Mouse (Mus musculus): ENCODE results near the gene Rnf26. TPM values are rescaled to one million over a fixed set of nuclear protein-coding genes. Genes with fewer than 3 reads are reported as not detected.

Gene Rnf26
- total RNA-seq, 1 experiment, result 19.9 TPM

DNA sequence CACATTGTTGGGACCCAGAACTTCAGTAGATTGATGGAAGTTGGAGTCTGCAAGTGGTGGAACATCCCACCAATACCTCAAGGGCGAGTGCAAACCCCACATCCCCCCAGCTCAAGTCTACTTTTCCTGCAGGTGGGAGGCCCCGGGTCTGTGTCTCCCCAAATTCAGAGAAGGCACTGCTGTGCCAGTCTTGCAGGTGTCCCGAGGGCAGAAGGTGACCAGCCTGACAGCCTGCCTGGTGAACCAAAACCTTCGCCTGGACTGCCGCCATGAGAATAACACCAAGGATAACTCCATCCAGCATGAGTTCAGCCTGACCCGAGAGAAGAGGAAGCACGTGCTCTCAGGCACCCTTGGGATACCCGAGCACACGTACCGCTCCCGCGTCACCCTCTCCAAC lies 66.9 kb downstream of the Rnf26 start:
- H3K36me3 ChIP-seq (ENCODE audit: control insufficient read depth, insufficient read depth, low read length, poor library complexity, severe bottlenecking), result peaks cover 2% of the 10 kb centered on the region
- in situ Hi-C loops (cut with MboI; ENCODE audit: low sequenced_read_pairs in 2 of 2, unreplicated experiment in 2 of 2), result no loop called here
- DNase-seq (ENCODE audit: low read depth, low spot score), result no peak
- no peak overlapping the region for H3K27ac ChIP-seq (ENCODE audit: insufficient read depth, low read depth, low read length, poor library complexity, severe bottlenecking)
- peaks cover 0 to 15% of the 10 kb centered on the region in 2 experiments; a peak in 2 of 4 replicates for H3K4me1 ChIP-seq (ENCODE audit: control insufficient read depth in 2 of 2, insufficient read depth in 2 of 2, low read length in 2 of 2, poor library complexity in 1 of 2)
- no peaks in the 10 kb centered on the region for H3K9me3 ChIP-seq (ENCODE audit: control insufficient read depth, insufficient read depth, low read depth, low read length)
- H3K4me3 ChIP-seq (ENCODE audit: insufficient read depth in 1 of 2, low read depth in 1 of 2, low read length in 2 of 2, poor library complexity in 1 of 2, severe bottlenecking in 1 of 2), result no peak overlapping the region
- H3K9ac ChIP-seq (ENCODE audit: insufficient read depth, low read depth, low read length, poor library complexity, severe bottlenecking), result no peak overlapping the region
- TF ChIP-seq ZNF384 (IDR thresholded peaks at IDR 0.05; ENCODE audit: low read depth, low read length), result no peak
- TF ChIP-seq CHD2 (IDR thresholded peaks at IDR 0.05; ENCODE audit: low read depth, low read length), result no peak
- TF ChIP-seq ZC3H11A (IDR thresholded peaks at IDR 0.05; ENCODE audit: borderline replicate concordance, low read depth, low read length), result no peak
- no peak for TF ChIP-seq HCFC1 (IDR thresholded peaks at IDR 0.05; ENCODE audit: borderline replicate concordance, insufficient read depth, low read length)
- no peak for TF ChIP-seq MAFK (IDR thresholded peaks at IDR 0.05; ENCODE audit: insufficient read depth, low read depth, low read length)

DNA sequence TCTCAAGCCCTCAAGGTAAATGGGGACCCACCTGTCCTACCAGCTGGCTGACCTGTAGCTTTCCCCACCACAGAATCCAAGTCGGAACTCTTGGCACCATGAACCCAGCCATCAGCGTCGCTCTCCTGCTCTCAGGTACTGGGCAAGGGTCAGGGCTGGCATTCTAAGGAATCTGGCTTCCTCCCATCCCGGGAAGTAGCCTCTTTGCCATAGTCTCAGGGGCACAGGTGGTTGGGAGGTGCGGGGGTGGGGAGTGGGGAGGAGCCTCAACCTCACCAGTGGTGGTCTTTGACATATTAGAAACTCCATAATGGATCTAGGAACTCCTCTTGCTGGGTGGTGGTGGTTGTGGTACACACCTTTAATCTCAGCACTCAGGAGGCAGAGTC lies 67.4 kb downstream of the Rnf26 start:
- peaks cover 0 to 16% of the 10 kb centered on the region in 2 experiments; a peak in 2 of 4 replicates for H3K4me1 ChIP-seq (ENCODE audit: control insufficient read depth in 2 of 2, insufficient read depth in 2 of 2, low read length in 2 of 2, poor library complexity in 1 of 2)
- H3K9me3 ChIP-seq (ENCODE audit: control insufficient read depth, insufficient read depth, low read depth, low read length), result no peaks in the 10 kb centered on the region
- in situ Hi-C loops (cut with MboI; ENCODE audit: low sequenced_read_pairs in 2 of 2, unreplicated experiment in 2 of 2), result no loop called here
- H3K36me3 ChIP-seq (ENCODE audit: control insufficient read depth, insufficient read depth, low read length, poor library complexity, severe bottlenecking), result peaks cover 2% of the 10 kb centered on the region
- TF ChIP-seq ZNF384 (IDR thresholded peaks at IDR 0.05; ENCODE audit: low read depth, low read length), result no peak
- no peak for TF ChIP-seq HCFC1 (IDR thresholded peaks at IDR 0.05; ENCODE audit: borderline replicate concordance, insufficient read depth, low read length)
- no peak for TF ChIP-seq CHD2 (IDR thresholded peaks at IDR 0.05; ENCODE audit: low read depth, low read length)
- no peak for TF ChIP-seq MAFK (IDR thresholded peaks at IDR 0.05; ENCODE audit: insufficient read depth, low read depth, low read length)
- no peak for TF ChIP-seq ZC3H11A (IDR thresholded peaks at IDR 0.05; ENCODE audit: borderline replicate concordance, low read depth, low read length)
- no peak overlapping the region for H3K4me3 ChIP-seq (ENCODE audit: insufficient read depth in 1 of 2, low read depth in 1 of 2, low read length in 2 of 2, poor library complexity in 1 of 2, severe bottlenecking in 1 of 2)
- no peak overlapping the region for H3K9ac ChIP-seq (ENCODE audit: insufficient read depth, low read depth, low read length, poor library complexity, severe bottlenecking)
- no peak for DNase-seq (ENCODE audit: low read depth, low spot score)
- no peak overlapping the region for H3K27ac ChIP-seq (ENCODE audit: insufficient read depth, low read depth, low read length, poor library complexity, severe bottlenecking)

Other genes starting within 250 kb of the Rnf26 start
- 10.2 and 15.8 TPM in 2 replicates for gene Thy1, start 70.1 kb downstream of the Rnf26 start, total RNA-seq (2012; rRNA removed)
- gene Usp2, start 46.5 kb downstream of the Rnf26 start, total RNA-seq (2012; rRNA removed), result 3.9 and 4.0 TPM in 2 replicates
- 0.09 and 0.11 TPM in 2 replicates for gene Mfrp, start 11.8 kb downstream of the Rnf26 start, total RNA-seq (2012; rRNA removed)
- 0.79 and 1.6 TPM in 2 replicates for gene C1qtnf5, start 6.3 kb downstream of the Rnf26 start, total RNA-seq (2012; rRNA removed)
- gene Gm49380, start within 50 bp of the Rnf26 start, total RNA-seq (2012; rRNA removed), result 0.18 and 0.26 TPM in 2 replicates
- 53.1 and 108 TPM in 2 replicates for gene Mcam, start 21.0 kb upstream of the Rnf26 start, total RNA-seq (2012; rRNA removed)
- gene Cbl, start 120.5 kb upstream of the Rnf26 start, total RNA-seq (2012; rRNA removed), result 17.3 and 20.0 TPM in 2 replicates
- gene Ccdc153, start 127.2 kb upstream of the Rnf26 start, total RNA-seq (2012; rRNA removed), result not detected in 2 replicates
- 0.32 and 1.1 TPM in 2 replicates for gene Pdzd3, start 138.0 kb upstream of the Rnf26 start, total RNA-seq (2012; rRNA removed)
- 0.63 and 1.1 TPM in 2 replicates for gene Nlrx1, start 155.1 kb upstream of the Rnf26 start, total RNA-seq (2012; rRNA removed)
- gene Abcg4, start 175.1 kb upstream of the Rnf26 start, total RNA-seq (2012; rRNA removed), result 0.45 and 0.53 TPM in 2 replicates
- gene Hinfp, start 192.2 kb upstream of the Rnf26 start, total RNA-seq (2012; rRNA removed), result 29.1 and 38.3 TPM in 2 replicates
- 9.0 and 13.9 TPM in 2 replicates for gene C2cd2l, start 206.8 kb upstream of the Rnf26 start, total RNA-seq (2012; rRNA removed)
- 16.3 and 17.9 TPM in 2 replicates for gene Dpagt1, start 212.5 kb upstream of the Rnf26 start, total RNA-seq (2012; rRNA removed)
- gene H2afx, start 221.2 kb upstream of the Rnf26 start, total RNA-seq (2012; rRNA removed), result 967 and 1,137 TPM in 2 replicates
- 69.9 and 71.3 TPM in 2 replicates for gene Hmbs, start 230.7 kb upstream of the Rnf26 start, total RNA-seq (2012; rRNA removed)
- gene Vps11, start 248.2 kb upstream of the Rnf26 start, total RNA-seq (2012; rRNA removed), result 35.0 and 35.8 TPM in 2 replicates